Mouse (Mus musculus): ENCODE results near the gene Hoxa7. TPM values are rescaled to one million over a fixed set of nuclear protein-coding genes. Genes with fewer than 3 reads are reported as not detected.

Hoxa7 gene
- total RNA-seq, 1 experiment = 0.89 TPM

GRCm38 (mm10) chr6:52238976-52239375 lies 17.3 kb upstream of the Hoxa7 start:
- no peaks in the 10 kb centered on the region for H3K36me3 ChIP-seq (ENCODE audit: control insufficient read depth, insufficient read depth, low read length, poor library complexity, severe bottlenecking)
- no peak for DNase-seq (ENCODE audit: low read depth, low spot score)
- H3K4me1 ChIP-seq (ENCODE audit: control insufficient read depth in 2 of 2, insufficient read depth in 2 of 2, low read length in 2 of 2, poor library complexity in 1 of 2) = peaks cover 0 to 6% of the 10 kb centered on the region in 2 experiments; a peak in 2 of 4 replicates
- TF ChIP-seq MAFK (IDR thresholded peaks at IDR 0.05; ENCODE audit: insufficient read depth, low read depth, low read length) (no peak), ZC3H11A (IDR thresholded peaks at IDR 0.05; ENCODE audit: borderline replicate concordance, low read depth, low read length) (no peak), CHD2 (IDR thresholded peaks at IDR 0.05; ENCODE audit: low read depth, low read length) (no peak), HCFC1 (IDR thresholded peaks at IDR 0.05; ENCODE audit: borderline replicate concordance, insufficient read depth, low read length) (no peak), ZNF384 (IDR thresholded peaks at IDR 0.05; ENCODE audit: low read depth, low read length) (no peak)
- H3K9me3 ChIP-seq (ENCODE audit: control insufficient read depth, insufficient read depth, low read depth, low read length) = no peaks in the 10 kb centered on the region
- no peak overlapping the region for H3K9ac ChIP-seq (ENCODE audit: insufficient read depth, low read depth, low read length, poor library complexity, severe bottlenecking)
- in situ Hi-C loops (cut with MboI; ENCODE audit: low sequenced_read_pairs in 2 of 2, unreplicated experiment in 2 of 2) = no loop called here
- H3K27ac ChIP-seq (ENCODE audit: insufficient read depth, low read depth, low read length, poor library complexity, severe bottlenecking) = no peak overlapping the region
- no peak overlapping the region for H3K4me3 ChIP-seq (ENCODE audit: insufficient read depth in 1 of 2, low read depth in 1 of 2, low read length in 2 of 2, poor library complexity in 1 of 2, severe bottlenecking in 1 of 2)

DNA sequence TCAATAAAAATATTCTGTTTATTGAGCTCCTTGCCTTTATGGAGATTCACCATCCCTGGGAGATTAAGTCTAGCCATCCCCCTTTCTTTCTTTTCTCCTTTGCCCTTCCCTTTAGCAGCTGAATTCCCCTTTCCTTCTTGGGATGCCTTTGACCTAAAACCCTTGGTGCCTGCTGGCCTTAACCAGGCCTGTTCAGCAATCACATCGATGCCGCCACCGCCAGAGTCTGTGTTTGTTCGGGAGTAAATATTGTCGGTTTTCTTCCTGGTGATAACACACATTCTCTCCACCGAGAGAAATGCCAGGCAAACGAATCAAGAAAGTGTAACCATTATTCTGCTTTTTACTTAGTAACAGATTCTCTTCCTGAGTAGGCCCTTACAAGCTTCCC lies 16.5 kb upstream of the Hoxa7 start:
- Histone ChIP-seq H3K27ac (ENCODE audit: insufficient read depth, low read depth, low read length, poor library complexity, severe bottlenecking) (no peak overlapping the region), H3K4me1 (ENCODE audit: control insufficient read depth in 2 of 2, insufficient read depth in 2 of 2, low read length in 2 of 2, poor library complexity in 1 of 2) (peaks cover 0 to 4% of the 10 kb centered on the region in 2 experiments; a peak in 1 of 4 replicates), H3K4me3 (ENCODE audit: insufficient read depth in 1 of 2, low read depth in 1 of 2, low read length in 2 of 2, poor library complexity in 1 of 2, severe bottlenecking in 1 of 2) (no peak overlapping the region), H3K9me3 (ENCODE audit: control insufficient read depth, insufficient read depth, low read depth, low read length) (no peaks in the 10 kb centered on the region), H3K36me3 (ENCODE audit: control insufficient read depth, insufficient read depth, low read length, poor library complexity, severe bottlenecking) (no peaks in the 10 kb centered on the region), H3K9ac (ENCODE audit: insufficient read depth, low read depth, low read length, poor library complexity, severe bottlenecking) (no peak overlapping the region)
- no peak for DNase-seq (ENCODE audit: low read depth, low spot score)
- in situ Hi-C loops (cut with MboI; ENCODE audit: low sequenced_read_pairs in 2 of 2, unreplicated experiment in 2 of 2) = no loop called here
- TF ChIP-seq ZNF384 (IDR thresholded peaks at IDR 0.05; ENCODE audit: low read depth, low read length) = no peak
- no peak for TF ChIP-seq MAFK (IDR thresholded peaks at IDR 0.05; ENCODE audit: insufficient read depth, low read depth, low read length)
- TF ChIP-seq CHD2 (IDR thresholded peaks at IDR 0.05; ENCODE audit: low read depth, low read length) = no peak
- no peak for TF ChIP-seq ZC3H11A (IDR thresholded peaks at IDR 0.05; ENCODE audit: borderline replicate concordance, low read depth, low read length)
- no peak for TF ChIP-seq HCFC1 (IDR thresholded peaks at IDR 0.05; ENCODE audit: borderline replicate concordance, insufficient read depth, low read length)

DNA sequence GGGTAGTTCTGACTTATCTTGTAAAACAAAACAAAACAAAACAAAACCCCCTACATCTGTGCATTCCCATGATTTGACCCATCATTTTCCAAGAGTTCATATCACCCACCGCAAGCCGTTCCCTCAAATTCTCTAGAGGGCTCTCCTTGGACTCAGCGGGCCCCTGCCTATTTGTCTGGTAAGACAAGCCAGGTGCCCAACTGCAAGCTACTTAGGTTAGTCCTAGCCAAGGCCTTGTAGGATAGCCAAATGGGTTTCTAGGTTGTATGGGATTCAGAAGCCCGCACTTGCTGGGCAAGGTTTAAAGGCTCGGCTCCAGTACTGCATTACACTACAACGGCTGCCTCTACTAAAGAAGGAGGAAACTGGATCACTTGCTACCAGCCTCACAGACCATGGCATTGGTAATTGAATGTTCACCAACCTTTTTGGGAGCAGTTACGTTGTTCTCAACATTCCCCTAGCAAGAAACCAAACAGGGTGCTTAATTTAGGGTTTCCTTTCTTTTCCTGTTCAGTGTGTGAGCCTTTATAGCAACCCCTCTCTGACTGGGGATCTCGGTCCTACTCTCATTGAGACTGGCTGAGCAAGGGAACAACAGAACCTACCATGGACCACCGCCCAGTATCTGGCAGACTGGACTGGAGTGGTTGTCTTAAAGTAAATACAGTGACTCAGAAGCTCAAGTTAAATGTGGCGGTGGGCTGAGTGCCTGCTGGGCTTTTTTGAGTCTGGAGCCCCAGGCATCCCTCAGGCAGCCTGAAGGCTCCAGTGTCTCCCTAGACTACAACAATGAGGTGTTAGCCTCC lies 15.9 kb upstream of the Hoxa7 start:
- DNase-seq (ENCODE audit: low read depth, low spot score) = no peak
- Histone ChIP-seq H3K4me3 (ENCODE audit: insufficient read depth in 1 of 2, low read depth in 1 of 2, low read length in 2 of 2, poor library complexity in 1 of 2, severe bottlenecking in 1 of 2) (no peak overlapping the region), H3K27ac (ENCODE audit: insufficient read depth, low read depth, low read length, poor library complexity, severe bottlenecking) (no peak overlapping the region), H3K36me3 (ENCODE audit: control insufficient read depth, insufficient read depth, low read length, poor library complexity, severe bottlenecking) (no peaks in the 10 kb centered on the region), H3K9me3 (ENCODE audit: control insufficient read depth, insufficient read depth, low read depth, low read length) (no peaks in the 10 kb centered on the region), H3K4me1 (ENCODE audit: control insufficient read depth in 2 of 2, insufficient read depth in 2 of 2, low read length in 2 of 2, poor library complexity in 1 of 2) (peaks cover 0 to 4% of the 10 kb centered on the region in 2 experiments; a peak in 1 of 4 replicates), H3K9ac (ENCODE audit: insufficient read depth, low read depth, low read length, poor library complexity, severe bottlenecking) (no peak overlapping the region)
- TF ChIP-seq MAFK (IDR thresholded peaks at IDR 0.05; ENCODE audit: insufficient read depth, low read depth, low read length) = no peak
- TF ChIP-seq CHD2 (IDR thresholded peaks at IDR 0.05; ENCODE audit: low read depth, low read length) = no peak
- TF ChIP-seq HCFC1 (IDR thresholded peaks at IDR 0.05; ENCODE audit: borderline replicate concordance, insufficient read depth, low read length) = no peak
- no peak for TF ChIP-seq ZC3H11A (IDR thresholded peaks at IDR 0.05; ENCODE audit: borderline replicate concordance, low read depth, low read length)
- no peak for TF ChIP-seq ZNF384 (IDR thresholded peaks at IDR 0.05; ENCODE audit: low read depth, low read length)
- in situ Hi-C loops (cut with MboI; ENCODE audit: low sequenced_read_pairs in 2 of 2, unreplicated experiment in 2 of 2) = no loop called here

- no peak overlapping the region for H3K4me3 ChIP-seq (ENCODE audit: insufficient read depth in 1 of 2, low read depth in 1 of 2, low read length in 2 of 2, poor library complexity in 1 of 2, severe bottlenecking in 1 of 2)
- no peaks in the 10 kb centered on the region for H3K36me3 ChIP-seq (ENCODE audit: control insufficient read depth, insufficient read depth, low read length, poor library complexity, severe bottlenecking)
- peaks cover 0 to 4% of the 10 kb centered on the region in 2 experiments; a peak in 1 of 4 replicates for H3K4me1 ChIP-seq (ENCODE audit: control insufficient read depth in 2 of 2, insufficient read depth in 2 of 2, low read length in 2 of 2, poor library complexity in 1 of 2)
- no peaks in the 10 kb centered on the region for H3K9me3 ChIP-seq (ENCODE audit: control insufficient read depth, insufficient read depth, low read depth, low read length)
- no peak overlapping the region for H3K9ac ChIP-seq (ENCODE audit: insufficient read depth, low read depth, low read length, poor library complexity, severe bottlenecking)
- H3K27ac ChIP-seq (ENCODE audit: insufficient read depth, low read depth, low read length, poor library complexity, severe bottlenecking) = no peak overlapping the region
- in situ Hi-C loops (cut with MboI; ENCODE audit: low sequenced_read_pairs in 2 of 2, unreplicated experiment in 2 of 2) = no loop called here
- no peak for DNase-seq (ENCODE audit: low read depth, low spot score)
- TF ChIP-seq CHD2 (IDR thresholded peaks at IDR 0.05; ENCODE audit: low read depth, low read length) (no peak), ZNF384 (IDR thresholded peaks at IDR 0.05; ENCODE audit: low read depth, low read length) (no peak), MAFK (IDR thresholded peaks at IDR 0.05; ENCODE audit: insufficient read depth, low read depth, low read length) (no peak), ZC3H11A (IDR thresholded peaks at IDR 0.05; ENCODE audit: borderline replicate concordance, low read depth, low read length) (no peak), HCFC1 (IDR thresholded peaks at IDR 0.05; ENCODE audit: borderline replicate concordance, insufficient read depth, low read length) (no peak)
Observed at GRCm38 (mm10) chr6:52236806-52237205, 15.2 kb upstream of the Hoxa7 start.

All from ES-E14 (cell line).